Mouse (Mus musculus) cerebellum, postnatal 4 days (tissue): Measurements from ENCODE around the gene 2310034G01Rik.

Experiments
- DNase-seq, 2 experiments: peaks; one replicate each; pipeline ENCODE4 v3.0.0; 2022; ENCODE audit warnings: low spot score in 2 of 2, mixed read lengths in 1 of 2

The 2310034G01Rik gene

GRCm38 (mm10) chr19:46300294-46301045 is 49.6 kb downstream of the 2310034G01Rik start:
- DNase-seq: no peak
